Mouse (Mus musculus): ENCODE measurements around the gene Nodal.

Nodal gene

GRCm38 (mm10) chr10:61398125-61398524 is 19.6 kb upstream of the Nodal start:
- DNase-seq (ENCODE audit: low spot score in 2 of 2): no peak

- DNase-seq (ENCODE audit: low spot score in 2 of 2): peak; percentile 33 to 48
Observed at GRCm38 (mm10) chr10:61399156-61399734, 18.5 kb upstream of the Nodal start.

- DNase-seq (ENCODE audit: low spot score in 2 of 2): no peak
Observed at GRCm38 (mm10) chr10:61400407-61400806, 17.4 kb upstream of the Nodal start.

- DNase-seq (ENCODE audit: low spot score in 2 of 2): no peak
Observed at GRCm38 (mm10) chr10:61402480-61402879, 15.3 kb upstream of the Nodal start.

- no peak for DNase-seq (ENCODE audit: low spot score in 2 of 2)
Observed at GRCm38 (mm10) chr10:61402911-61403310, 14.9 kb upstream of the Nodal start.

- no peak for DNase-seq (ENCODE audit: low spot score in 2 of 2)
Observed at GRCm38 (mm10) chr10:61405958-61406357, 11.8 kb upstream of the Nodal start.

GRCm38 (mm10) chr10:61409776-61410175 is 8.0 kb upstream of the Nodal start:
- no peak for DNase-seq (ENCODE audit: low spot score in 2 of 2)

GRCm38 (mm10) chr10:61410193-61410592 is 7.6 kb upstream of the Nodal start:
- DNase-seq (ENCODE audit: low spot score in 2 of 2): no peak

- no peak for DNase-seq (ENCODE audit: low spot score in 2 of 2)
Observed at GRCm38 (mm10) chr10:61412910-61413625, 4.7 kb upstream of the Nodal start.

- DNase-seq (ENCODE audit: low spot score in 2 of 2): no peak
Observed at GRCm38 (mm10) chr10:61415240-61415639, 2.5 kb upstream of the Nodal start.

GRCm38 (mm10) chr10:61415890-61416289 is 1.9 kb upstream of the Nodal start:
- DNase-seq (ENCODE audit: low spot score in 2 of 2): no peak

GRCm38 (mm10) chr10:61416561-61416960 is 1.2 kb upstream of the Nodal start:
- DNase-seq (ENCODE audit: low spot score in 2 of 2): no peak

GRCm38 (mm10) chr10:61417046-61417445 is 726 bp upstream of the Nodal start:
- DNase-seq (ENCODE audit: low spot score in 2 of 2): no peak

GRCm38 (mm10) chr10:61418131-61418900 is 544 bp downstream of the Nodal start:
- DNase-seq (ENCODE audit: low spot score in 2 of 2): no peak

- no peak for DNase-seq (ENCODE audit: low spot score in 2 of 2)
Observed at GRCm38 (mm10) chr10:61419146-61419545, 1.4 kb downstream of the Nodal start.

GRCm38 (mm10) chr10:61420011-61420410 is 2.2 kb downstream of the Nodal start:
- DNase-seq (ENCODE audit: low spot score in 2 of 2): no peak

GRCm38 (mm10) chr10:61422861-61423260 is 5.1 kb downstream of the Nodal start:
- DNase-seq (ENCODE audit: low spot score in 2 of 2): no peak

- DNase-seq (ENCODE audit: low spot score in 2 of 2): no peak
Observed at GRCm38 (mm10) chr10:61423289-61423688, 5.5 kb downstream of the Nodal start.

GRCm38 (mm10) chr10:61424500-61424899 is 6.7 kb downstream of the Nodal start:
- DNase-seq (ENCODE audit: low spot score in 2 of 2): no peak

- DNase-seq (ENCODE audit: low spot score in 2 of 2): no peak
Observed at GRCm38 (mm10) chr10:61425047-61425446, 7.3 kb downstream of the Nodal start.

- DNase-seq (ENCODE audit: low spot score in 2 of 2): no peak
Observed at GRCm38 (mm10) chr10:61426251-61426757, 8.5 kb downstream of the Nodal start.

GRCm38 (mm10) chr10:61427951-61428350 is 10.2 kb downstream of the Nodal start:
- no peak for DNase-seq (ENCODE audit: low spot score in 2 of 2)

GRCm38 (mm10) chr10:61428416-61428815 is 10.6 kb downstream of the Nodal start:
- DNase-seq (ENCODE audit: low spot score in 2 of 2): no peak
